Mouse (Mus musculus) layer of hippocampus, adult 18-20 months (tissue): Measurements from ENCODE around the gene Krt222. TPM values are rescaled to one million over a fixed set of nuclear protein-coding genes. Genes with fewer than 3 reads are reported as not detected.

ENCODE experiments used
- total RNA-seq, 2 experiments: library from RNA; stranded (reverse); gene quantifications; 2 replicates each; pipeline ENCODE4 v1.2.3; 2021

Krt222 gene
- total RNA-seq, 2 experiments from 2014 or later: 22.1 to 24.5 TPM

Other genes starting within 250 kb of the Krt222 start
- under 1 TPM; 0.52 to 0.96 TPM for gene Top2a, start 219.9 kb downstream of the Krt222 start, total RNA-seq
- gene Igfbp4, start 202.8 kb downstream of the Krt222 start, total RNA-seq: 10 to 100 TPM; 74.6 to 94.0 TPM
- gene Tns4, start 154.8 kb downstream of the Krt222 start, total RNA-seq: under 1 TPM; 0.08 to 0.32 TPM
- gene Ccr7, start 89.0 kb downstream of the Krt222 start, total RNA-seq: not detected
- gene Smarce1, start 13.1 kb downstream of the Krt222 start, total RNA-seq: 10 to 100 TPM; 54.5 to 55.7 TPM
- gene Krt24, start 41.2 kb upstream of the Krt222 start, total RNA-seq: not detected
- gene Krt25, start 78.9 kb upstream of the Krt222 start, total RNA-seq: not detected
- gene Krt26, start 93.9 kb upstream of the Krt222 start, total RNA-seq: not detected
- gene Krt27, start 107.0 kb upstream of the Krt222 start, total RNA-seq: not detected
- gene Krt28, start 130.8 kb upstream of the Krt222 start, total RNA-seq: under 1 TPM; 0.20 to 0.25 TPM
- gene Krt10, start 145.3 kb upstream of the Krt222 start, total RNA-seq: 10 to 100 TPM; 12.2 to 13.4 TPM
- gene Krt12, start 178.2 kb upstream of the Krt222 start, total RNA-seq: 1 to 10 TPM; 1.0 to 1.1 TPM
- gene Krt20, start 194.1 kb upstream of the Krt222 start, total RNA-seq: not detected
- not detected for gene Krt23, start 249.1 kb upstream of the Krt222 start, total RNA-seq